Mouse (Mus musculus) ES-Bruce4 (cell line): Measurements from ENCODE around the gene Zfp282. TPM values are rescaled to one million over a fixed set of nuclear protein-coding genes. Genes with fewer than 3 reads are reported as not detected.

ENCODE experiments used
- H3K27ac ChIP-seq: 2 replicates; pipeline ENCODE4 v1.5.1; 2012; ENCODE audit warnings: low read length, inconsistent platforms; ENCODE audit not compliant: insufficient read depth
- H3K27me3 ChIP-seq: 2 replicates; pipeline ENCODE4 v1.6.1; 2012; ENCODE audit warnings: mild to moderate bottlenecking, low read length, inconsistent platforms; ENCODE audit not compliant: control insufficient read depth, poor library complexity, insufficient read depth, severe bottlenecking
- H3K36me3 ChIP-seq: 2 replicates; pipeline ENCODE4 v1.6.1; 2012; ENCODE audit warnings: inconsistent platforms, mild to moderate bottlenecking, low read length, moderate library complexity; ENCODE audit not compliant: control insufficient read depth, poor library complexity, insufficient read depth, severe bottlenecking
- H3K4me1 ChIP-seq: one replicate; pipeline ENCODE4 v1.8.1; 2011; ENCODE audit warnings: low read length; ENCODE audit not compliant: control insufficient read depth, insufficient read depth
- H3K4me3 ChIP-seq: 2 replicates; pipeline ENCODE4 v1.5.1; 2011; ENCODE audit warnings: low read depth, mild to moderate bottlenecking, low read length
- H3K9ac ChIP-seq: 2 replicates; pipeline ENCODE4 v1.6.1; 2012; ENCODE audit warnings: low read depth, mild to moderate bottlenecking, inconsistent platforms; ENCODE audit not compliant: poor library complexity, severe bottlenecking
- H3K9me3 ChIP-seq: replicated peaks from 2 replicates; pipeline ENCODE4 v1.6.1; 2012; ENCODE audit warnings: mild to moderate bottlenecking, low read length, inconsistent platforms; ENCODE audit not compliant: control insufficient read depth, poor library complexity, insufficient read depth, severe bottlenecking
- CTCF ChIP-seq: IDR thresholded peaks from one replicate; pipeline ENCODE4 v1.8.1; 2011; ENCODE audit warnings: low read depth, low read length
- EP300 ChIP-seq: IDR thresholded peaks from 2 replicates; pipeline ENCODE4 v1.6.1; 2011; ENCODE audit warnings: low read depth, low read length; ENCODE audit not compliant: insufficient read depth
- POLR2A ChIP-seq: IDR thresholded peaks from one replicate; pipeline ENCODE4 v1.8.1; 2011; ENCODE audit warnings: low read length; ENCODE audit not compliant: insufficient read depth
- polyA plus RNA-seq: library from polyadenylated mRNA; stranded (reverse); fragments of >200 nt; gene quantifications from 2 replicates; pipeline ENCODE4 v1.2.4, GENCODE M21; 2011; ENCODE audit warnings: low read depth; ENCODE audit not compliant: missing spikeins, insufficient read depth, insufficient read length

Zfp282 gene
- 2.7 and 3.3 TPM in 2 replicates for polyA plus RNA-seq

DNA sequence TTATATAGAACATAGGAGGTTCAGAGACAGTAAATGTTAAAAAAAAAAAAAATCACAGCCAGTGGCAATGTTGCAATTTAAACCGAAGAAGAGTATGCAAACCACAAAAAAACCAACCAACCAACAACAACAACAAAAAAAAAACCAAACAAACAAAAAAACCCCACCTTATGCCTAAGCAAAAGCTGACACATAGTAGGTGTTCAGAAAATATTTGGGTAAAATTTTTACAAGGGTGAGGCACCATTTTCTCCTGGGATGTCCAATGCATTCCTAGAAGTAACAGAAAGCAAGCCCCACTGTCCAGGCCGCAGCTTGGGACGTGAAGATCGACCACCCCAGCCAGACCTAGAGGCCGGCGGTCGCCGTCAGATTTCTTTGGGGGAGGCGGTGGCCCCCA lies at the start of gene Zfp282:
Gene Zfp282, plus strand, starts transcription at position 147 of the 400 bp plus-strand sequence.
- Histone ChIP-seq H3K36me3 (no peaks in the 10 kb centered on the region), H3K9ac (peak within 1 kb of the TSS; percentile 86), H3K27ac (peak within 1 kb of the TSS; percentile 46; the same call in 1 of the 2 replicates), H3K27me3 (no peaks in the 10 kb centered on the region), H3K4me1 (no peaks in the 10 kb centered on the region), H3K9me3 (no peaks in the 10 kb centered on the region), H3K4me3 (peak within 1 kb of the TSS; percentile 83)
- TF ChIP-seq CTCF (no peak), EP300 (no peak), POLR2A (no peak)

DNA sequence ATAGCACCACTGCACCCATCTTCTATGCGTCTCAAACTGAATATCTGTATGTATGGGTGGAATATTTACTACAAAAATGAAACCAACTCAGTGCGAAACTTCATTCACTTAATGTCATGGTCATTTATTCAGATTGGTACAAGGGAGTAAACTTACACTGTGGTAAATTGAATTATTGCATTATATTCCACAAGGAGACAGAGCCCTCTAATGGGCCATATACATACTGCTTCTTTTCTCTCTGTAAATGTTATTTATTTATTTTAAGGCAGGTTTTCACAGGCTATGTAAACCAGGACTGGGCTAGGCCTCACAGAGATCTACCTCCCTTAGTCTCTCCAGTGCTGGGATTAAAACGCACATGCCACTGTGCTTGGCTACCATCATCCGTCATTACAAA lies 49.5 kb upstream of the Zfp282 start:
- Histone ChIP-seq H3K4me3 (no peak overlapping the region), H3K9me3 (no peaks in the 10 kb centered on the region), H3K4me1 (peaks cover 2% of the 10 kb centered on the region), H3K9ac (no peak overlapping the region), H3K27me3 (no peaks in the 10 kb centered on the region), H3K27ac (no peak overlapping the region), H3K36me3 (no peaks in the 10 kb centered on the region)
- TF ChIP-seq EP300 = no peak

DNA sequence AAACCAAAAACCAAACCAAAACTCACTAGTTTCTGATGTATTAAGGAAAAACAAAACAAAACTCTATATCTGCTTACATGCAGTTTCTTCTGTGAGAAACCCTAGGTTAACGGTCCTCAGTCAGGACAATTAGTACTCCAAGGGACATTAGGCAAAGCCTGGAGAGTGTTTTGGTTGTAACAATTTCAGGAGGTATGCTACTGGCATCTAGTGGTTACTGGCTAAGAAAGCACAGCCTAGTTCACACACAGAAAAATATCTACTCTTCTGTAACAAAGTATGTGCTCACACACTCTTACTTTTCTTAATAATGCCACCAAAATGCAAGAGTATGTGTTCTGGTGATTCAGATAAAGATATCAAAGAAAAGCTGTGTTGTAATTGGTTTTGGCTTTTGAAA lies 48.1 kb upstream of the Zfp282 start:
- H3K4me3 ChIP-seq = no peak overlapping the region
- TF ChIP-seq POLR2A = no peak
- TF ChIP-seq CTCF = no peak
- no peak for TF ChIP-seq EP300

DNA sequence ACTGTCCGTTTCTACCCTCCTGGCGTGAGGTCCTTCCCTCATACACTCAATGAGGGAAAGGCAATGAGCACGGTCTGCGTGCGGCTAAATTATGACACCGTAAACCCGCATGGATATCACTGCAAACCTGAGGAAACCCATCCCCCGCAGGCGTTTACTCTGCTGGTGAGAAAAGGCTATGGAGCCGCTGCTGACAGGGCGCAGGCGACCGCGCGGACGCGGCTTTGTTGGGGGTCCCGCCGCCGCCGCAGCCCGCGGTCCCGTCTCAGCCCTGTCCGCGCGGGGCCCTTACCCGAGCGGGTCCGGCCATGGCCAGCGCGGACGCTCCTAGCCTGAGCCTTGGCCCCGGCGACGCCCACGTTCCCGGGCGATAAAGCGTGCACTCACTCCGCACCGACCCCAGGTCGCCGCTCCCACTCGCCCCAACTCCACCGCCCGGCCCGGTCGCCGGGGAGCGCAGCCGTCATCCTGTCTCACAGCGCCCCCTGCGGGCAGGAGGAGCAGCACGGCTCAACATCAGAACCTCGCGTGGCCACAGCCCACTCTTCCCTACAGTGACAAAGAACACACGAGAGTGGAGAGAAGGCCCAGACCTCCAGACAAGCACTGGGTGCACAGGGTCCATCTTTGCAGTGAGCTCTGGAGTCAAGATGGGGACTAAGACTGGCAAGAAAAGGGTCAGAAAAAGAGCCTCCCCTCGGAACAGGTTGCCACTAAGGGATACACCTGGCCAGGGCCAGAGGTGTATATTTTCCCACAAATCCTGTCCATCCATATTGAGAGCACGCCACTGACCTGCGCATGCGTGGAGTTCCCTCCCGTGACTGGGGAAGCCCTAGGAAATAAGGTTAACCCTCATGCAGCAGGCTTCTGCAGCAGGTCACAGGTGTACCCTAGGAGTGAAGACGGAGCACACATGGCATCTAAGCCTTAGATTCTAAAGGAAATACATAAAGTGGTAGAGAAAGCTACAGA lies 46.6 kb upstream of the Zfp282 start, which contains the start of gene Zfp786:
Gene Zfp786, minus strand, starts transcription at position 764 of the 975 bp plus-strand sequence.
- Histone ChIP-seq H3K36me3 (no peaks in the 10 kb centered on the region), H3K27ac (no peak within 1 kb of the TSS), H3K4me1 (no peaks in the 10 kb centered on the region), H3K9ac (peak within 1 kb of the TSS; percentile 81), H3K9me3 (no peaks in the 10 kb centered on the region), H3K27me3 (no peaks in the 10 kb centered on the region), H3K4me3 (peak within 1 kb of the TSS; percentile 96)
- TF ChIP-seq EP300 (no peak), CTCF (peak; percentile 91)

More for the DNA sequence above, 48.1 kb upstream of the Zfp282 start:
- H3K4me1 ChIP-seq = peaks cover 2% of the 10 kb centered on the region
- no peak overlapping the region for H3K27ac ChIP-seq
- no peaks in the 10 kb centered on the region for H3K27me3 ChIP-seq
- no peak overlapping the region for H3K9ac ChIP-seq
- no peaks in the 10 kb centered on the region for H3K36me3 ChIP-seq
- no peaks in the 10 kb centered on the region for H3K9me3 ChIP-seq

DNA sequence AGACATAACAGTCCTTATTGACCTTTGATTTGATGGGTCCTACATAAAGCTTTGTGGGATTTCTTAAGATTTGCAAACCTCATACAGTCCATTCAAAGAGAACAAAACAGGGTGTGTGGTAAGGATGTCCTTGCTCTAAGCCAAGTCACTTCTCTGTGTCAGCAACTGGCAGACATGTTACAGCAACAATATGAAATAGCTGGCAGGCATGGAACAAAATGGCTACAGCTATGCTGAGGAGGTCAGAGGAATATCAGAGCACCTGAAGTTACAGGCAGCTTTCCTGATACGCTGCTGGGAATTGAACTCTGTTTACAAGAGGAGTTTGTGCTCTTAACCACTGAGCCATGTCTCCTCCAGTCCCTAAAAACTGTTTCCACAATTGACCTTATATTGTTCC lies 44.8 kb upstream of the Zfp282 start:
- no peak overlapping the region for H3K9ac ChIP-seq
- TF ChIP-seq CTCF (no peak), EP300 (no peak), POLR2A (no peak)
- no peak overlapping the region for H3K4me3 ChIP-seq

DNA sequence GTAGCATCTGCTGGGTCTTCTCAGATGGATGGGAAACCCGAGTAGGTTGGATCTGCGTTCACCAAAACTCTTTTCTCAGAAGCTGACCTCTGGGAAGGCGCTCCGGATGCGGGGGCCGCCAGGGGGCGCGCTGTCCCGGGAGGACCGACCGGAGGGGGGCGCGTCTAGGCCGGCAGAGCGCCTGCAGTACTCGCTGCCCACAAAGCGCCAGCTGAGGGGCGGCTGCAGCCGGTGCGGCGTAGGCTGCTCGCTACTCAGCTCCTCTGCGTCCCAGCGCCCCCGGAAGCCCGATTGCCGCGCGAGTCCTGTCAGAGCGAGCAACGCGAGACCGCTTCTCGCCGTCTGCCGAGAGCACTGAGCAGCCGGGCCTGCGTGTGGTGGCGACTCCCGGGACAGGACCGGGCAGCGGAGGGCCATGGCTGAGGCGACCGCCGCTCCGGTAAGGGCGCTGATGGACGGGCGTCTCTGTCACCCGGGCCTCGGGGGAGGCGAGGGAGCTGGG lies 41.5 kb upstream of the Zfp282 start, which contains the start of gene Zfp398:
Gene Zfp398, plus strand, starts transcription at position 180 of the 502 bp plus-strand sequence.
- TF ChIP-seq CTCF (peak; percentile 83), POLR2A (no peak)

More for the DNA sequence above, 44.8 kb upstream of the Zfp282 start:
- H3K27ac ChIP-seq = no peak overlapping the region
- H3K36me3 ChIP-seq = no peaks in the 10 kb centered on the region
- H3K9me3 ChIP-seq = no peaks in the 10 kb centered on the region
- H3K4me1 ChIP-seq = no peaks in the 10 kb centered on the region
- no peaks in the 10 kb centered on the region for H3K27me3 ChIP-seq

More for the DNA sequence above, 41.5 kb upstream of the Zfp282 start, which contains the start of gene Zfp398:
- Histone ChIP-seq H3K27ac (no peak within 1 kb of the TSS), H3K4me3 (peak within 1 kb of the TSS; percentile 86), H3K27me3 (0 out of 2 replicates have a peak, but pooled peaks cover 1% of the 10 kb centered on the region), H3K9ac (peak within 1 kb of the TSS; percentile 85), H3K9me3 (no peaks in the 10 kb centered on the region), H3K4me1 (no peaks in the 10 kb centered on the region), H3K36me3 (no peaks in the 10 kb centered on the region)
